Mouse (Mus musculus) embryo, embryonic 10 days (tissue): ENCODE results near the gene Rxra.

ENCODE experiments used
- DNase-seq: peaks from one replicate; pipeline ENCODE4 v3.0.0-alpha.2; 2015; ENCODE audit warnings: low spot score

The Rxra gene

GRCm38 (mm10) chr2:27702283-27702682, 26.0 kb downstream of the Rxra start:
- DNase-seq = no peak

- peak; percentile 54 for DNase-seq
Observed at GRCm38 (mm10) chr2:27702904-27703666, 26.8 kb downstream of the Rxra start.

GRCm38 (mm10) chr2:27703852-27704640, 27.8 kb downstream of the Rxra start:
- DNase-seq = no peak

GRCm38 (mm10) chr2:27704641-27705040, 28.4 kb downstream of the Rxra start:
- no peak for DNase-seq

GRCm38 (mm10) chr2:27710871-27711382, 34.7 kb downstream of the Rxra start:
- DNase-seq = peak; percentile 33

- no peak for DNase-seq
Observed at GRCm38 (mm10) chr2:27712626-27713025, 36.4 kb downstream of the Rxra start.

GRCm38 (mm10) chr2:27713378-27713777, 37.1 kb downstream of the Rxra start:
- DNase-seq = no peak

- no peak for DNase-seq
Observed at GRCm38 (mm10) chr2:27714131-27714530, 37.9 kb downstream of the Rxra start.

- DNase-seq = no peak
Observed at GRCm38 (mm10) chr2:27715221-27715620, 39.0 kb downstream of the Rxra start.

GRCm38 (mm10) chr2:27716339-27716738, 40.1 kb downstream of the Rxra start:
- no peak for DNase-seq

GRCm38 (mm10) chr2:27718191-27718590, 42.0 kb downstream of the Rxra start:
- no peak for DNase-seq

- no peak for DNase-seq
Observed at GRCm38 (mm10) chr2:27719601-27720000, 43.4 kb downstream of the Rxra start.

GRCm38 (mm10) chr2:27721611-27722010, 45.4 kb downstream of the Rxra start:
- DNase-seq = no peak

- no peak for DNase-seq
Observed at GRCm38 (mm10) chr2:27724729-27725316, 48.6 kb downstream of the Rxra start.

- DNase-seq = no peak
Observed at GRCm38 (mm10) chr2:27727994-27728854, 52.0 kb downstream of the Rxra start.

GRCm38 (mm10) chr2:27729009-27729408, 52.8 kb downstream of the Rxra start:
- no peak for DNase-seq

GRCm38 (mm10) chr2:27730002-27730905, 54.0 kb downstream of the Rxra start:
- peak; percentile 46 for DNase-seq

- no peak for DNase-seq
Observed at GRCm38 (mm10) chr2:27733021-27733420, 56.8 kb downstream of the Rxra start.

GRCm38 (mm10) chr2:27734328-27734727, 58.1 kb downstream of the Rxra start:
- no peak for DNase-seq

GRCm38 (mm10) chr2:27734800-27735199, 58.6 kb downstream of the Rxra start:
- no peak for DNase-seq

GRCm38 (mm10) chr2:27736802-27737201, 60.6 kb downstream of the Rxra start:
- no peak for DNase-seq
